ENCODE assay signal across 25 mouse cellular contexts in the genomic region with DNA sequence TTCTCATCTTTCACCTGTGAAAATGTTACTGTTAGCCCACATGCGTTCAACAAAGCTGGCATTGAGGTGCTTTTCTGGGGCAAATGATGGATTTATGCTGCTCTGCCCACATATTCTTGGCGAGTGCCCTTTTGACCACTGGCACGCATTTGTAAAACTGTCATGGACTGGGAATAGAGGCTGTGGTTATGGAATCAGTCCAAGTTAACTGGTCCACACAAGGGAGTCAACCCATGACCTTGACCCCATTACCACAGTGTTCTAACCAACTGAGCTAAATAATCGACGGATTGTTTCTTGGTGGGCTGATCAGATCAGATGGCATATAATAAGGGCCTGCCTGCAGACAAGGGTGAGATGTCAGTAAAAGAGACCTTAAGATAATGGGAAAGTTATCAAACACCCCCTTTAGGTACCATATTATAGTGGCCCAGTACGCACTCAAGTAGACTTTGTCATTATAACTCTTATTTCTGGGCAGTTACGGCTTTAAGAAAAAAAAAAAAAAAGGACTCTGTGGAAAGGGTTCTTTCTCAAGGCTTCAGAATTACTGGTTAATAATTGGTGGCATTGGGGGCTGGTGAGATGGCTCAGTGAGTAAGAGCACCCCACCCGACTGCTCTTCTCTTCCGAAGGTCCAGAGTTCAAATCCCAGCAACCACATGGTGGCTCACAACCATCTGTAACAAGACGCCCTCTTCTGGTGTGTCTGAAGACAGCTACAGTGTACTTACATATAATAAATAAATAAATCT.
DNase-seq lines count a peak whose midpoint lies in the region; ATAC-seq and TF ChIP-seq lines count a peak whose summit lies in the region.
"Had no signal": no experiment of that assay in that cellular context is flagged by ENCODE, and none has a peak within 500 bp of the region (broad histone marks: within the 10 kb centered on the region; RNA-seq: fewer than 3 reads in every experiment).

No protein-coding gene starts in this region.

- H3K27me3 ChIP-seq in kidney, adult 2 months (replicated peaks; ENCODE audit: control insufficient read depth, insufficient read depth, low read length), result no peaks in the 10 kb centered on the region
- H3K27me3 ChIP-seq in midbrain, embryonic 14.5 days (ENCODE audit: control insufficient read depth, insufficient read depth, low read length), result no peaks in the 10 kb centered on the region
- H3K27me3 ChIP-seq: CH12.LX; embryonic facial prominence, embryonic 13.5 days; hindbrain, embryonic 12.5 days; intestine, embryonic 15.5 days; liver, embryonic 12.5 days; lung, embryonic 15.5 days; midbrain, embryonic 13.5 days; stomach, embryonic 15.5 days had no signal

- H3K27ac ChIP-seq in kidney, adult 2 months (ENCODE audit: insufficient read depth, low read depth, low read length), result peak overlapping the region; percentile 68
- H3K27ac ChIP-seq in midbrain, embryonic 14.5 days (replicated peaks; ENCODE audit: low read depth, low read length), result no peak overlapping the region
- H3K27ac ChIP-seq: embryonic facial prominence, embryonic 13.5 days; gastrocnemius, adult 2 months; hindbrain, embryonic 12.5 days; intestine, embryonic 15.5 days; layer of hippocampus, adult 2 months; left cerebral cortex, adult 2 months; limb, embryonic 10.5 days; liver, embryonic 12.5 days; lung, embryonic 15.5 days; macrophage; midbrain, embryonic 13.5 days; stomach, embryonic 15.5 days had no signal

- TF ChIP-seq POLR2A in kidney, adult 2 months (IDR thresholded peaks at IDR 0.05; ENCODE audit: low read depth, low read length), result no peak

- no peak overlapping the region for H3K4me3 ChIP-seq in kidney, adult 2 months (ENCODE audit: insufficient read depth, low read depth, low read length)
- H3K4me3 ChIP-seq in midbrain, embryonic 14.5 days (replicated peaks; ENCODE audit: low read depth, low read length), result no peak overlapping the region
- H3K4me3 ChIP-seq: embryonic facial prominence, embryonic 13.5 days; gastrocnemius, adult 2 months; hindbrain, embryonic 12.5 days; intestine, embryonic 15.5 days; layer of hippocampus, adult 2 months; left cerebral cortex, adult 2 months; limb, embryonic 10.5 days; liver, embryonic 12.5 days; lung, embryonic 15.5 days; midbrain, embryonic 13.5 days; stomach, embryonic 15.5 days had no signal

- WGBS in kidney, adult 2 months, result 44% methylated on average over 10 of the region's 10 CpGs
- 93% methylated on average over 10 of the region's 10 CpGs for WGBS in midbrain, embryonic 14.5 days

- no peak overlapping the region for H3K4me2 ChIP-seq in midbrain, embryonic 14.5 days (ENCODE audit: low read length)
- H3K4me2 ChIP-seq: embryonic facial prominence, embryonic 13.5 days; hindbrain, embryonic 12.5 days; intestine, embryonic 15.5 days; liver, embryonic 12.5 days; lung, embryonic 15.5 days; midbrain, embryonic 13.5 days; stomach, embryonic 15.5 days had no signal

- H3K9ac ChIP-seq in midbrain, embryonic 14.5 days (replicated peaks; ENCODE audit: low read length), result no peak overlapping the region
- H3K9ac ChIP-seq: embryonic facial prominence, embryonic 13.5 days; forebrain, postnatal 0 days; hindbrain, embryonic 12.5 days; intestine, embryonic 15.5 days; liver, embryonic 12.5 days; lung, embryonic 15.5 days; midbrain, embryonic 13.5 days; stomach, embryonic 15.5 days had no signal

- H3K4me1 ChIP-seq in kidney, adult 2 months (ENCODE audit: control insufficient read depth, insufficient read depth, low read length), result peaks cover 3% of the 10 kb centered on the region; the same call in 1 of the 2 replicates
- H3K4me1 ChIP-seq in midbrain, embryonic 14.5 days (ENCODE audit: control insufficient read depth, insufficient read depth, low read length), result no peaks in the 10 kb centered on the region
- H3K4me1 ChIP-seq: hindbrain, embryonic 12.5 days; intestine, embryonic 15.5 days; liver, embryonic 12.5 days; lung, embryonic 15.5 days; midbrain, embryonic 13.5 days; stomach, embryonic 15.5 days had no signal

- TF ChIP-seq CTCF in kidney, adult 2 months (conservative IDR thresholded peaks at IDR 0.05; ENCODE audit: insufficient read depth, insufficient read length, low read depth, low read length), result no peak

- peak; percentile 74 for DNase-seq in kidney, adult 2 months
- no peak for DNase-seq in kidney, postnatal 10 days
- peak; percentile 3 for DNase-seq in adipocyte (ENCODE audit: low spot score)
- peak; percentile 56 to 58 for DNase-seq in adrenal gland, postnatal 36 days
- peak; percentile 22 for DNase-seq in mesoderm, embryonic 11.5 days (ENCODE audit: low read depth, low spot score)
- no peak for DNase-seq in midbrain, embryonic 14.5 days
- no peak for DNase-seq in right cerebral cortex, adult 18-20 months
- DNase-seq: cerebellum, adult 18-20 months; cerebellum, postnatal 36 days; forebrain, postnatal 0 days; gastrocnemius, adult 2 months; right cerebral cortex, postnatal 14 days; thymus, adult 2 months had no signal

- no peak for ATAC-seq in midbrain, embryonic 14.5 days (ENCODE audit: low FRiP score, low TSS enrichment)
- ATAC-seq: forebrain, postnatal 0 days; intestine, embryonic 15.5 days; liver, embryonic 12.5 days; midbrain, embryonic 13.5 days had no signal

- no peaks in the 10 kb centered on the region for H3K36me3 ChIP-seq in kidney, adult 2 months (ENCODE audit: control insufficient read depth, insufficient read depth, low read length)
- no peaks in the 10 kb centered on the region for H3K36me3 ChIP-seq in midbrain, embryonic 14.5 days (ENCODE audit: control insufficient read depth, insufficient read depth, low read length)
- H3K36me3 ChIP-seq: embryonic facial prominence, embryonic 13.5 days; hindbrain, embryonic 12.5 days; intestine, embryonic 15.5 days; limb, embryonic 10.5 days; liver, embryonic 12.5 days; lung, embryonic 15.5 days; midbrain, embryonic 13.5 days; stomach, embryonic 15.5 days had no signal

- H3K9me3 ChIP-seq in midbrain, embryonic 14.5 days (ENCODE audit: control insufficient read depth, low read length), result no peaks in the 10 kb centered on the region
- H3K9me3 ChIP-seq: embryonic facial prominence, embryonic 13.5 days; hindbrain, embryonic 12.5 days; intestine, embryonic 15.5 days; limb, embryonic 10.5 days; liver, embryonic 12.5 days; lung, embryonic 15.5 days; midbrain, embryonic 13.5 days; stomach, embryonic 15.5 days had no signal

Comparison
In these comparisons a context has a peak if more than half of its experiments do, and no peak if none do; other contexts are left out.
1. DNase-seq: peak in kidney, adult 2 months (single experiment), adipocyte (single experiment), adrenal gland, postnatal 36 days (2 of 2) and mesoderm, embryonic 11.5 days (single experiment); none in kidney, postnatal 10 days (single experiment), midbrain, embryonic 14.5 days (single experiment) and right cerebral cortex, adult 18-20 months (single experiment).